Mouse (Mus musculus): ENCODE data around the gene Ms4a4b.
"Not testable (repeated sequence)": the region's sequence is repeated elsewhere in the genome, so short reads cannot be mapped to it uniquely, and the experiment has no call there.

Ms4a4b gene

DNA sequence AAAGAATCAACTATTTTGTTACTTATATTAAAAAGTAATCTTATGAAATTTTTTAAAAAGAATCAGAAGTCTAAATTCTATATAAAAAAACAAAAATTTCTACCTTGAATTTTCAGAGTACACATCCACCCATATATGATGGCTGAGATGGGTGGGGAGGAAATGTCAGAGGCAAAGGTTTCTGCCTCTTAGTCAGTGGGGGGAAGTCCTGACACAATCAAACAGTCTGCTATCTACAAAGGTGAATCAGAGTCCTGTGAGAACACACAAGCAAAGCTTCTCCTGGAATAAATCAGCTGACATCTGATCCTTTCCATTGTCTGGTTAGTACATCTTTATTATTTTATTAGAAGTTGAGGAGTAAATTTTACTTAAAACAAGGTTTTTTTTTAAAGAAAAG is at the start of gene Ms4a4b:
TSS of gene Ms4a4b (plus strand) at position 216 of the 400 bp plus-strand sequence.
- no peak for DNase-seq

DNA sequence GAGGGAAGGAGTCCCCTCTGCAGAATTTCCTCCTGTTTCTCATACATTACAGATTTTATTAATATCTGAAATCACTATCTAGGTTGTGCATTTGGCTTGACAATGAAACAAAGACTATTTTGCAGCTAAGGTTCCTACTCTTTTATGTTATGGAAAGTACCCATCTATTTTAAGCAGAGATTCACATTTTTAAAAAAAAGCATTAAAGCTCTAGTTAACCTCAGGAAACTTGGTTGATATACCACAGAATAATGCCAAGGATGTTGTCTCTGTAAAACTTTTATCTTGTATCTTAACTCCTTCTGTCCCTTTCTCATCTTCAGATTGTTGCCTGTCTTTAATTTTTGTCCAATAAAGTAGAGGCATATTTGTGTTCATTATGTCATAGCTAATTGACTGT is 47.6 kb upstream of the Ms4a4b start:
- DNase-seq: no peak

GRCm38 (mm10) chr19:11404527-11404926 is 38.8 kb upstream of the Ms4a4b start, which contains the start of gene Ms4a4c:
Ms4a4c (plus strand) TSS chr19:11404770.
- no peak for DNase-seq

DNA sequence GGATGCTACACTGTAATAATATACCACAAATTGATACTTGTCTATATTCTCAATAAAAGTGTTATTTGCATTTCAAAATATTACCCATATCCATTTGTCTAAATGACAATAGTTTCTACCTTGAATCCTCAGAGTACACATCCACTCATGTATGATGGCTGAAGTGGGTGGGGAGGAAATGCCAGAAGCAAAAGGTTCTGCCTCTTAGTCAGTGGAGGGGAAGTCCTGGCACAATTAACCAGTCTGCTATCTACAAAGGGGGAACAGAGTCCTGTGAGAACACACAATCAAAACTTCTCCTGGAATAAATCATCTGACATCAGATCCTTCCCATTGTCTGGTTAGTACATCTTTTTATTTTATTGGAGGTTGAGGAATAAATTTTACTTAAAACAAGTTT is 35.9 kb upstream of the Ms4a4b start:
- DNase-seq: peak; percentile 43

DNA sequence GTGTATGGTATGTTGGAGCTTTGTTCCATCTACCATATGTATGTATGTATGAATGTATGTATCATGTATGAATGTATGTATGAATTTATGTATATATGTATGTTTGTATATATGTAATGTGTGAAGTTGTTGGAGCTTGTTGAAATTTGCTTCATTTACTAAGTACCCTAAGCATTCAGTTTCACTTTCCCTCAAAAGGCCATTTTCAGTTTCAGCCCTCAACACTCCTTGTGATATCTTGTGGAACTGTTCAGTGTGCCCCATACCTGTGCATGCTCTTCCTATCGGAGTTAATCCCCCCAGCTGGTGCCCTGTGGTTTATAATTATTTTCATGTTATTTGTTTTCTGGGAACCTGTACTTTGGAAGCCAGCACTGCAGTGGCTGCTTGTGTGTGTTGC is 34.8 kb upstream of the Ms4a4b start:
- no peak for DNase-seq

GRCm38 (mm10) chr19:11411640-11412039 is 31.7 kb upstream of the Ms4a4b start:
- peak; percentile 22 for DNase-seq

DNA sequence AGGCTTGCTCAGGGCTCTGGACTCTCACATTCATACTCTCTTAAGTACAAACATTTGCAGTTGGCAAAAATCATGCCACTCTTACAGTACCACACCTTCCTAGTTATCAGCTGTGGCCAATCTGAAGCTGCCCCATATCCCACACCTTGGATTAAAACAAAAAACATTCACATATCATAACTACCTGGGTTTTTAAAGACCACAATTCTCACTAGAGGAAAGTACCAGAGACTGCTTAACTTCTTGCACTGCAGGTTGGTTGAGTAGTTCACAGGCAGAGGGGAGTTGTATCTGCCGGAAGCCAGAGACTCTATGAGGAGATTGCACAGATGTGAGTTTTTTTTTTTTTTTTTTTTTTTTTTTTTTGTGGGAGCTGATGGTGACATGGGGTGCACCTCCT is 29.3 kb upstream of the Ms4a4b start:
- peak; percentile 72 for DNase-seq

GRCm38 (mm10) chr19:11415581-11415980 is 27.8 kb upstream of the Ms4a4b start:
- peak; percentile 73 for DNase-seq

DNA sequence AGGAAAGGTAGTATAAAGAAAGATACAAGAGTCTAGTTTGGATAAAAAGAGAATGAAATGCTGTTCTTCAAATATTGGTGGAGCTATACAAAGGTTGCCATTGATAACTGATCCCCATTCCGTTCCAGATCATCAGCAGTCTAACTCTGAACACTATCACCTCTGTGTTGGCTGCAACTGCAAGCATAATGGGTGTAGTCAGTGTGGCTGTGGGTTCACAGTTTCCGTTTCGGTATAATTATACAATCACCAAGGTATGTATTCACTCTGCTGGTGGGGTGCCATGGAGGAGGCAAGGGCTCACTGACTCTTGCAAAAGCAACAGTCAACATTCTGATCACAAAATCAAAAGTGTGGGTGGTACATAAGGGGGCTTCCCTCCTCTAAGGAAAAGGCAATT is 24.5 kb upstream of the Ms4a4b start:
- DNase-seq: not testable (repeated sequence)

GRCm38 (mm10) chr19:11431209-11431608 is 12.1 kb upstream of the Ms4a4b start:
- DNase-seq: peak; percentile 89

DNA sequence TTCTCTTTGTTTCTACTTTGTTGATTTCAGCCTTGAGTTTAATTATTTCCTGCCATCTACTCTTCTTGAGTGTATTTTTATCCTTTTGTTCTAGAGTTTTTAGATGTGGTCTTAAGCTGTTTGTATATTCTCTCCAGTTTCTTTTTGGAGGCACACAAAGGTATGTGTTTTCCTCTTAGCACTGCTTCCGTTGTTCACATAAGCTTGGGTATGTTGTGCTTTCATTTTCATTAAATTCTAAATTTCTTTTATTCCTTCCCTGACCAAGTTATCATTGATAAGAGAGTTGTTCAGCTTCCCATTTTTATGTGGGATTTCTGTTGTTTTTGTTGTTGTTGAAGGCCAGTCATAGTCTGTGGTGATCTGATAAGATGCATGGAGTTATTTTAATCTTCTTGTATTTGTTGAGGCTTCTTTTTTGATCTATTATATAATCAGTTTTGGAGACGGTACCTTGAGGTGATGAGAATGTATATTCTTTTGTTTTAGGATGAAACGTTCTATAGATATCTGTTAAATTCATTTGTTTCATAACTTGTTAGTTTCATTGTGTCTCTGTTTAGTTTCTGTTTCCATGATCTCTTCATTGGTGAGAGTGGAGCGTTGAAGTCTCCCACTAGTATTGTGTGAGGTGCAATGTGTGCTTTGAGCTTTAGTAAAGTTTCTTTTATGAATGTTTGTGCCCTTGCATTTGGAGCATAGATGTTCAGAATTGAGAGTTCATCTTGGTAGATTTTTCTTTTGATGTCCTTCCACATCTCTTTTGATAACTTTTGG is 8.1 kb upstream of the Ms4a4b start:
- DNase-seq: no peak

DNA sequence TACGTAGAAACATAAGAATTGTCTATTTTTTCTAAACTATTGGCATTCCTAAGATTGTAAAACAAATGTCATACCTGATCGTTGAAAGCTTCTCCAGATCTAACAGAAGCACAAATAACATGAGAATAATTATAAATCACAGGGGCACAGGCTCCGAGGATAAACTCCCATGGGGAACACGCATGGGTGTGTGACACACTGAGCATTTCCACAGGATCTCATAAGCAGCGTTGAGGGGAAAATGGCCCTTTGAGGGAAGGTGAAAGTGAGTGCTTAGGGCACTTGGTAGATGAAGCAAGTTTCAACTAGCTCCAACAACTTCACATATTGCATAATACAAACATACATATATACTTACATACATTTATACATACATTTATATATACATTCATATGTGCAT is 611 bp downstream of the Ms4a4b start:
- DNase-seq: no peak

- DNase-seq: no peak
Measured at GRCm38 (mm10) chr19:11447238-11447637, 3.9 kb downstream of the Ms4a4b start.

DNA sequence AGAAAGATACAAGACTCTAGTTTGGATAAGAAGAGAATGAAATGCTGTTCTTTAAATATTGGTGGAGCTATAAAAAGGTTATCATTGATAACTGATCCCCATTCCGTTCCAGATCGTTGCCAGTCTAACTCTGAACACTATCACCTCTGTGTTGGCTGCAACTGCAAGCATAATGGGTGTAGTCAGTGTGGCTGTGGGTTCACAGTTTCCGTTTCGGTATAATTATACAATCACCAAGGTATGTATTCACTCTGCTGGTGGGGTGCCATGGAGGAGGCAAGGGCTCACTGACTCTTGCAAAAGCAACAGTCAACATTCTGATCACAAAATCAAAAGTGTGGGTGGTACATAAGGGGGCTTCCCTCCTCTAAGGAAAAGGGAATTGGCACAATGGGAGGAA is 15.7 kb downstream of the Ms4a4b start:
- not testable (repeated sequence) for DNase-seq

- peak; percentile 97 for DNase-seq
Measured at GRCm38 (mm10) chr19:11464795-11465194, 21.4 kb downstream of the Ms4a4b start.

GRCm38 (mm10) chr19:11466471-11466870 is 23.1 kb downstream of the Ms4a4b start:
- no peak for DNase-seq

GRCm38 (mm10) chr19:11468361-11468760 is 25.0 kb downstream of the Ms4a4b start:
- DNase-seq: peak; percentile 96

GRCm38 (mm10) chr19:11469215-11469614 is 25.9 kb downstream of the Ms4a4b start, which contains the start of gene Ms4a6c:
Ms4a6c (plus strand) TSS chr19:11469366.
- peak; percentile 95 for DNase-seq

DNA sequence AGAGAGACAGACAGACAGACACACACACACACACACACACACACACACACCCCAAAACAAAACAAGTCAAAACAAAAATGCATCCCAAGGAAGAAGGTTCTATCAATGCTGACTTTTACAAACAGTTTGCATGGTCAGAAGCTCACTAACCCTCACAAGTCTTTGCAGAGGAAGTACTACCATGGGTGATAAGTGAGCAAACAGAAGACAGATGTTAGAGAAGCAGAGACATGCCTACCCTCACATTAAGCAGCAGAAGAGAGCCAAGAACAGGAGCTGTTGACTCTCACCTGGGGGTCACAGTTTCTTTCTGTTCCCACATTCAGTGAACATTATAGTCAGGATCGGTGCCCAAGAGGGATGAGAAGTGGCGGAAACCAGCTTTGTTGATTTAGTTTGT is 36.4 kb downstream of the Ms4a4b start:
- no peak for DNase-seq

DNA sequence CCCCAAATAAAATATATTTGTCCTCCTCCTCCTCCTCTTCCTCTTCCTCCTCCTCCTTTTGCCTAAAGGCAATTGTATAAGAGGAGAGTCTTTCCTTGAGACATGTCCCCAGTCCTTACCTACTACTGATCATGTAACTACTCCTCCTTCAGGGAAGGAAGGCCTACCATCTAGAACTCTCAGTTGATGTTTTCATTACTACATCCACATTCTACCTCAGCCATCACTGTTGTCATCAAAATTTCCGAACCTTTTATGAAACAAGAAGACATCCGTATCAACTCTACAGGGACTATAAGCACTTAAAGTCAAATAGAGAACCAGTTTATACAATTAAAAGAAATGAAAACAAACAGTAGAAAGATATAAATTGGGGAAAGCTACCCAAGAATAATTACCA is 39.3 kb downstream of the Ms4a4b start:
- DNase-seq: no peak

DNA sequence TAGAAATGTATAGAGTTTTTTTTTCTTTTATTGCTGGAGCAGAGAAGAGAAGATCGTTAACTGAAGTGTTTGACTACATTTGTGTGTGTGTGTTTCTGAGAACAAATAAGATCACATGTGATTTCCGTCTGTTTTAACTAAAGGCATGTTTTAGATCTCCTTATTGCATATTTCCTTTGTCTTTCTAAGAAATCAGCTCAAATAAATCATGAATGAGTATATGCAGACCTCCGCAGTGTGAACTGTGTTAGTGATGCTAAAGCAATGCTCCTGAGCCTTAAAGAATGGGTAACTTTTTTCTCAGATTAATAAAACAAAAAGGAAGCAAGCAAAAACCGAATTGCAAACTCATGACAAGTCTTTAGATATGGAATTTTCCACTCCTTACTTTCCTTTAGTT is 40.6 kb downstream of the Ms4a4b start:
- DNase-seq: no peak

DNA sequence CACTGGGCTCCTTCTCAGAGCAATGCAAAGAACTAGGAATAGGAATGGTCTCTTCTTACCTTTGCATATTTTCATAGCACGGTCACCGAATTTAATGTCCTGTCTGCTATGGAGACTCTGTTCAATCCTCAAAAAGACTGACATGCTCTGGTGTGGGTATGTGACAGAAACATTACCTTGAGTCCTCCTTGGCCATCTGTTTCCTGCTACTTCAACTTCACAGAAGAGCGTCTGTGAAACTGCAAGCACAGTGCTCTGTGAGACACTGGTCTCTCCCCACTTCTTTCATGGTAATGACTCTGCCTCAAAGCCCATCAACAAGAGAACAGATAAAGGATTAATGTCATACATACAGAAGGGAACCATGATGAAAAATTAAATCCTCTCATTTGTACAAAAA is 41.0 kb downstream of the Ms4a4b start:
- DNase-seq: peak; percentile 80

- DNase-seq: no peak
Measured at GRCm38 (mm10) chr19:11485266-11485665, 41.9 kb downstream of the Ms4a4b start.

DNA sequence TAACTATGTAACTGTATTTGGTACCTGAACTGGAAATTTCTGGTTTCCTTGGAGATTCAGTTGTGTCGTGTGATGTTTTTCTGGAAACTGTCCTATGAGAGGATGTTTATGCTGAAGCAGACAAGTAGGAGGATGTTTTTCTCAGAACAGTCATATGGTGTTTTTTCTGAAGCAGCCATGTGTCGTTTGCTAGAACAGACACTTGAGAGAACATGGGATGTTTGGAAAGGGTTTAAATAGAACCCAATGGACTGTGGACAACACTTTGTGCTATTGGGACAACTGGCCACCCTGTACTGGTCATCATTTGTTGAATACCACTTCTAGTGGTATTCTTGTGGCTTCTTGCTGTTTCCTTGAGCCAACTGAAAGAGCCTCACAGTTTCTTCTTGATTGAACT is 42.4 kb downstream of the Ms4a4b start, which contains the start of gene Gm8369:
TSS of gene Gm8369 (plus strand) at position 193 of the 400 bp plus-strand sequence.
- DNase-seq: no peak

DNA sequence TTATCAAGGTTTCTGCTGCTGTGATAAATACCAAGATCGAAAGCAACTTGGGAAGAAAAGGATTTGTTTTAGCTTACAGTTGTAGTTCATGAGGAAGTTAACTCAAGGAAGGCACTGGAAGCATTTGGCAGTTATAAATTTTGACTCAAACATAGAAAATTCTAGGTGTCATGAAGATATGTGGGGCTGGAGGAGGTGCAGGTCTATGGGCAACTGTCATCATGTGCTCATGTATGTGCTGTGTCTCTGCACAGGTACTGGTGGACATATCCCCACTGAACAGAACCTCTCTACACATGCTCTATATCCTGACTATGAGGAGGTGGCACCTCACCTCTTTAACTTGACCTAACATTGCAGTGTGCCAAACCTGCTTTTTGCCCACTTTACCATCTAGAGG is 43.2 kb downstream of the Ms4a4b start:
- no peak for DNase-seq
